Mouse (Mus musculus) gastrocnemius, postnatal 25 days (tissue): ENCODE data around the gene Smad6. TPM values are rescaled to one million over a fixed set of nuclear protein-coding genes. Genes with fewer than 3 reads are reported as not detected.

Experiments
- DNase-seq: peaks from one replicate; pipeline ENCODE4 v3.0.0; 2022
- long read RNA-seq, 2 experiments: library from polyadenylated mRNA; stranded (forward); transcript quantifications; one replicate each; pipeline ENCODE4 v2.0.0; 2021
- total RNA-seq, 2 experiments: library from RNA; stranded (reverse); gene quantifications; 1 replicate in 1 of 2; 2 replicates in 1 of 2; pipeline ENCODE4 v1.2.3; 2021

Smad6 gene
- total RNA-seq, result 1 to 10 TPM; 2.8 to 5.2 TPM
- long read RNA-seq, experiment 1, partial matches to known transcripts, result 0 of 1 reads
- long read RNA-seq, experiment 1, other reads (novel, unspliced or antisense), result 0 of 1 reads
- long read RNA-seq, experiment 2, transcript Smad6-201 (4 exons, 2,971 nt), result major isoform, 5 of 8 reads
- long read RNA-seq, experiment 2, partial matches to known transcripts, result 0 of 8 reads
- long read RNA-seq, experiment 2, other reads (novel, unspliced or antisense), result 3 of 8 reads

- DNase-seq, result peak; percentile 88
These were observed at the start of gene Smad6 for GRCm38 (mm10) chr9:64021853-64022561. Gene Smad6, minus strand, starts transcription at chr9:64022059.

GRCm38 (mm10) chr9:64070674-64071073 lies 48.8 kb upstream of the Smad6 start:
- DNase-seq, result no peak

GRCm38 (mm10) chr9:64069131-64069530 lies 47.3 kb upstream of the Smad6 start:
- no peak for DNase-seq

- no peak for DNase-seq
These were observed 46.7 kb upstream of the Smad6 start for GRCm38 (mm10) chr9:64068571-64068970.

GRCm38 (mm10) chr9:64067787-64068186 lies 45.9 kb upstream of the Smad6 start:
- DNase-seq, result no peak

- DNase-seq, result no peak
These were observed 38.2 kb upstream of the Smad6 start for GRCm38 (mm10) chr9:64060033-64060539.

GRCm38 (mm10) chr9:64057903-64058650 lies 36.2 kb upstream of the Smad6 start:
- DNase-seq, result no peak

- no peak for DNase-seq
These were observed 33.3 kb upstream of the Smad6 start for GRCm38 (mm10) chr9:64055162-64055561.

- no peak for DNase-seq
These were observed 31.9 kb upstream of the Smad6 start for GRCm38 (mm10) chr9:64053786-64054185.

- no peak for DNase-seq
These were observed 29.4 kb upstream of the Smad6 start for GRCm38 (mm10) chr9:64051241-64051640.

- no peak for DNase-seq
These were observed 28.7 kb upstream of the Smad6 start for GRCm38 (mm10) chr9:64050513-64051065.

GRCm38 (mm10) chr9:64049471-64050380 lies 27.9 kb upstream of the Smad6 start:
- DNase-seq, result peak; percentile 51

GRCm38 (mm10) chr9:64045117-64045890 lies 23.4 kb upstream of the Smad6 start:
- peak; percentile 36 for DNase-seq

- DNase-seq, result no peak
These were observed 22.5 kb upstream of the Smad6 start for GRCm38 (mm10) chr9:64044343-64044742.

GRCm38 (mm10) chr9:64042911-64043310 lies 21.1 kb upstream of the Smad6 start:
- DNase-seq, result no peak

GRCm38 (mm10) chr9:64042216-64042615 lies 20.4 kb upstream of the Smad6 start:
- DNase-seq, result no peak

- no peak for DNase-seq
These were observed 8.2 kb upstream of the Smad6 start for GRCm38 (mm10) chr9:64029908-64030631.

- no peak for DNase-seq
These were observed 3.7 kb upstream of the Smad6 start for GRCm38 (mm10) chr9:64025565-64025964.

GRCm38 (mm10) chr9:64024976-64025375 lies 3.1 kb upstream of the Smad6 start:
- no peak for DNase-seq
